ENCODE assay signal across 15 mouse cellular contexts in genomic region chr4:145360567-145360966, GRCm38 (mm10). TPM values are rescaled to one million over a fixed set of nuclear protein-coding genes. Genes with fewer than 3 reads are reported as not detected.
DNase-seq lines count a peak whose midpoint lies in the region; ATAC-seq and TF ChIP-seq lines count a peak whose summit lies in the region.
"Had no signal": no experiment of that assay in that cellular context is flagged by ENCODE, and none has a peak within 500 bp of the region (broad histone marks: within the 10 kb centered on the region; RNA-seq: fewer than 3 reads in every experiment).

No protein-coding gene starts in this region.

- H3K27ac ChIP-seq in heart, embryonic 14.5 days (replicated peaks in 1 of 2; ENCODE audit: control insufficient read depth in 1 of 2, insufficient read depth in 1 of 2, low read depth in 2 of 2, low read length in 2 of 2), result no peak overlapping the region
- 0 out of 2 replicates have a peak overlapping the region, but pooled peaks have one; percentile 62 for H3K27ac ChIP-seq in testis, adult 2 months (ENCODE audit: control insufficient read depth, insufficient read depth, low read depth, low read length)
- no peak overlapping the region for H3K27ac ChIP-seq in intestine, embryonic 15.5 days
- H3K27ac ChIP-seq: embryonic facial prominence, embryonic 12.5 days; forebrain, embryonic 15.5 days; hindbrain, embryonic 12.5 days had no signal

- intact Hi-C loops in heart, postnatal 25 days (cut with DNase I), result no loop called here

- no peaks in the 10 kb centered on the region for H3K4me1 ChIP-seq in heart, embryonic 14.5 days (ENCODE audit: control insufficient read depth in 2 of 2, insufficient read depth in 2 of 2, low read length in 2 of 2)
- H3K4me1 ChIP-seq in testis, adult 2 months (ENCODE audit: control insufficient read depth, insufficient read depth, low read length), result no peaks in the 10 kb centered on the region; the same call in 1 of the 2 replicates
- H3K4me1 ChIP-seq in intestine, embryonic 15.5 days (replicated peaks), result no peaks in the 10 kb centered on the region
- H3K4me1 ChIP-seq: embryonic facial prominence, embryonic 12.5 days; forebrain, embryonic 15.5 days; hindbrain, embryonic 12.5 days had no signal

- TF ChIP-seq POLR2A in testis, adult 2 months (IDR thresholded peaks at IDR 0.05; ENCODE audit: control insufficient read depth, low read depth, low read length), result no peak

- no peak for TF ChIP-seq CTCF in testis, adult 2 months (IDR thresholded peaks at IDR 0.05; ENCODE audit: control insufficient read depth, insufficient read depth, insufficient replicate concordance, low read depth, low read length)

- no peak for ATAC-seq in heart, embryonic 14.5 days (ENCODE audit: insufficient number of reproducible peaks, insufficient read depth, low FRiP score, low read depth)
- peak; percentile 80; the same call in 1 of the 2 replicates for ATAC-seq in intestine, embryonic 15.5 days
- ATAC-seq: forebrain, embryonic 15.5 days; hindbrain, embryonic 16.5 days had no signal

- no peak overlapping the region for H3K4me3 ChIP-seq in heart, embryonic 14.5 days (ENCODE audit: control insufficient read depth in 1 of 2, insufficient read depth in 1 of 2, low read depth in 1 of 2, low read length in 2 of 2)
- H3K4me3 ChIP-seq in testis, adult 2 months (ENCODE audit: control insufficient read depth, low read depth, low read length), result no peak overlapping the region
- no peak overlapping the region for H3K4me3 ChIP-seq in intestine, embryonic 15.5 days (replicated peaks)
- H3K4me3 ChIP-seq: embryonic facial prominence, embryonic 12.5 days; forebrain, embryonic 15.5 days; hindbrain, embryonic 12.5 days had no signal

- H3K4me2 ChIP-seq in heart, embryonic 14.5 days (ENCODE audit: low read length), result peak overlapping the region; percentile 55
- 0 out of 2 replicates have a peak overlapping the region, but pooled peaks have one; percentile 31 for H3K4me2 ChIP-seq in intestine, embryonic 15.5 days (replicated peaks)
- H3K4me2 ChIP-seq: embryonic facial prominence, embryonic 12.5 days; forebrain, embryonic 15.5 days; hindbrain, embryonic 12.5 days had no signal

- H3K9me3 ChIP-seq in heart, embryonic 14.5 days (ENCODE audit: control insufficient read depth, low read length), result no peaks in the 10 kb centered on the region
- no peaks in the 10 kb centered on the region for H3K9me3 ChIP-seq in intestine, embryonic 15.5 days
- H3K9me3 ChIP-seq: embryonic facial prominence, embryonic 12.5 days; hindbrain, embryonic 12.5 days had no signal

- DNase-seq in heart, postnatal 25 days (ENCODE audit: low spot score), result no peak
- DNase-seq in testis, postnatal 14 days (ENCODE audit: low spot score), result no peak
- no peak for DNase-seq in layer of hippocampus, postnatal 14 days (ENCODE audit: low spot score in 2 of 2)
- DNase-seq in adrenal gland, postnatal 4 days (ENCODE audit: low spot score in 2 of 2), result no peak
- DNase-seq: cerebellum, adult 2 months; cerebellum, postnatal 10 days; heart, postnatal 4 days had no signal

- no peaks in the 10 kb centered on the region for H3K27me3 ChIP-seq in heart, embryonic 14.5 days (ENCODE audit: control insufficient read depth, insufficient read depth, low read length)
- H3K27me3 ChIP-seq in testis, adult 2 months (ENCODE audit: control insufficient read depth, insufficient read depth, low read length), result no peaks in the 10 kb centered on the region
- H3K27me3 ChIP-seq in intestine, embryonic 15.5 days (replicated peaks), result no peaks in the 10 kb centered on the region
- H3K27me3 ChIP-seq: embryonic facial prominence, embryonic 12.5 days; forebrain, embryonic 15.5 days; hindbrain, embryonic 12.5 days had no signal

- H3K9ac ChIP-seq in heart, embryonic 14.5 days (ENCODE audit: low read length), result no peak overlapping the region
- H3K9ac ChIP-seq in intestine, embryonic 15.5 days, result no peak overlapping the region
- H3K9ac ChIP-seq: embryonic facial prominence, embryonic 12.5 days; forebrain, embryonic 15.5 days; hindbrain, embryonic 12.5 days had no signal

- WGBS in heart, embryonic 14.5 days, result 59% methylated on average over 1 of the region's 1 CpGs
- WGBS in intestine, embryonic 15.5 days, result 35% methylated on average over 1 of the region's 1 CpGs

- no peaks in the 10 kb centered on the region for H3K36me3 ChIP-seq in heart, embryonic 14.5 days (ENCODE audit: control insufficient read depth, insufficient read depth, low read length)
- H3K36me3 ChIP-seq in testis, adult 2 months (ENCODE audit: control insufficient read depth, insufficient read depth, low read length), result no peaks in the 10 kb centered on the region
- no peaks in the 10 kb centered on the region for H3K36me3 ChIP-seq in intestine, embryonic 15.5 days
- H3K36me3 ChIP-seq: embryonic facial prominence, embryonic 12.5 days; forebrain, embryonic 15.5 days; hindbrain, embryonic 12.5 days had no signal

RNA-seq across cellular contexts. Expression of gene Tnfrsf8, which starts 45.6 kb away (rescaled TPM):
- 0.09 TPM in 1 of 2 replicates, not detected in the other for polyA plus RNA-seq in heart, embryonic 14.5 days (2014; fragmentation: Nextera tagmentation; extraction: Ambion mirVana)
- under 1 TPM in 1 of 2 experiments, not detected in 1; 0.08 TPM for total RNA-seq in heart, postnatal 25 days (2021)
- 1.5 TPM in 2 replicates for polyA plus RNA-seq in testis, adult 2 months (2012; rRNA removed)
- polyA plus RNA-seq in intestine, embryonic 15.5 days (2015; fragmentation: Nextera tagmentation; extraction: Ambion mirVana), result 0.11 TPM in 1 of 2 replicates, not detected in the other
- total RNA-seq in layer of hippocampus, postnatal 14 days (2021), result under 1 TPM; 0.58 to 0.79 TPM
- under 1 TPM; 0.22 to 0.34 TPM for total RNA-seq in adrenal gland, postnatal 4 days (2021)
- polyA plus RNA-seq: forebrain, embryonic 11.5 days had no signal
